Mouse (Mus musculus) testis, postnatal 14 days (tissue): ENCODE measurements around the gene Idh1.
"Not testable (repeated sequence)": the region's sequence is repeated elsewhere in the genome, so short reads cannot be mapped to it uniquely, and the experiment has no call there.

Source experiments
- DNase-seq: peaks from one replicate; pipeline ENCODE4 v3.0.0; 2021; ENCODE audit warnings: low spot score

Idh1 gene

GRCm38 (mm10) chr1:65186287-65187073 lies at the start of gene Idh1, which contains the start of gene Pikfyve:
Gene Idh1 (minus strand): TSS chr1:65186500.
Gene Pikfyve (plus strand): TSS chr1:65186683.
- DNase-seq, result peak; percentile 98

GRCm38 (mm10) chr1:65230566-65230965 lies 44.3 kb upstream of the Idh1 start:
- no peak for DNase-seq

GRCm38 (mm10) chr1:65229768-65230167 lies 43.5 kb upstream of the Idh1 start:
- DNase-seq, result not testable (repeated sequence)

DNA sequence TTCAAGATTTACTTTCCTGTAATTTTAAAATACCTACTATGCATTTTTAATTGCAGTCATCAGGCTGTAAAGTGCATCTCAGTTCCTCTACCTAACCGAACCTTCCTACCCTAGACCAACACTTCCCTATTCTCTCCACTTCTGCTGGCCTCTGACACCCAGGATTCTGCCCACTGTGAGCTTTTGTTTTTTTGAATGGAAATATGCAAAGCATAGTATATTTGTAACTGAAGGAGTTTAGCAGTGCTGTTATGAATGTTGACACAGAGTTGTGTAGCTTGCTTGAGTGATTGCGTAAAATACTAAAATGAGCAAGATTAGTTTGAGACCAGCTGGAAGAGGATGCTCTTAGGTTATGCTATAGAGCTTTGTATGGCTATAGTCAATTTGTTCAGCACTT lies 41.4 kb upstream of the Idh1 start:
- no peak for DNase-seq

DNA sequence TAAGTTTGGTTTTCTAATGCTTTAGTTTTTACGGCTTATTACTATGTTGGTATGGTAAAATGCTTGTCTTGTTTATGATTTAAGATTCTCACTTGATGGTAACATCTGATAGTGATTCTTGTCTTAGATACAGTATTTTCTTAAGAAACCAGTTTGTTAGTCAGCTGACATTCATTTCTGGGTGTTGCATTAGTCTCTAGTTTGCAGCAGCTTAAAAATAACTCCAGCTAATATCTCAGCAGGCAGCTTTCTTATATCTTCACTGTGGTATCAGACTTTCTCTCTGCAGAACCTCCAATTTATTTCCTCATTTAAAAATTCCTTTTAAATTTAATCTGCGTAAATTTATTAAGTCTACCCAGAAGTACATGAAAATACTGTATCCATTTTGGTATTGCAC lies 37.4 kb upstream of the Idh1 start:
- DNase-seq, result no peak

- no peak for DNase-seq
These were observed 31.7 kb upstream of the Idh1 start for GRCm38 (mm10) chr1:65217972-65218371.

DNA sequence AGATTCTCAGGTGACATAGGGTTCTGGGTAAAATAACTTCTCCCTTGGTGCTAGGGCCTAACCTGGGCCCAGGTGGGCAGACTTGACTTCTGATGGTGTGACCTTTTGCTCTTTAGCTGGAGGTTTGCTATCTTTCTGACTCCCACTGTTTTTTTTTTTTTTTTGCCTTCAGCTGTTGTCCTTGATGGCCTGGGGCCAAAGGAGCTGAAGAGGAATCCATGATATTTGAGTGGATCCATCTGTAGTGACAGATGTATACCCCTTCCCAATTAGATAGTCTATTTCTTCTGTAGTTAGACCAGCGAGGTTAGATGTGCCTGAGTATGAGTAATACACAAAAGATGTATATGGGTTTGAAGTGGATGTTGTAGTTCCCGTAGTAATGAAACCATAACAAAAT lies 31.3 kb upstream of the Idh1 start:
- DNase-seq, result no peak

GRCm38 (mm10) chr1:65213214-65213613 lies 26.9 kb upstream of the Idh1 start:
- no peak for DNase-seq

DNA sequence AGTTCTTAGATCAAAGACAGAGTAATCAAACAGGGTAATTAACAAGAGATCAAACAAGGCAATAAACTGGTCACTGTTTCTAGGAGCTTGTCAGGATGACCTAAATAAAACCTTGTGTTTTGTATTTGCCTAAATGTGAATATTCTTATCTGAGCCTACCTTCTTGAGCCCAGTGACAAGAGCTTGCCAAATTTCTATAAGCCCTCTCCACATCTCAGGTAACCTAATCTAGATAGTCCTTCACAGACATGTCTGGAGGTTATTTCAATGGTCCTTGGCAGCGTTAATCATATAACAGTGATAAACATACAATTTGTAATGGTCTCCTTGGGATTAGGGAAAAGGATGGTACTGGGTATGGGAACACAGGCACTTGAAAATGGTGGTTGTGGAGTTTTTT lies 18.0 kb upstream of the Idh1 start:
- no peak for DNase-seq

DNA sequence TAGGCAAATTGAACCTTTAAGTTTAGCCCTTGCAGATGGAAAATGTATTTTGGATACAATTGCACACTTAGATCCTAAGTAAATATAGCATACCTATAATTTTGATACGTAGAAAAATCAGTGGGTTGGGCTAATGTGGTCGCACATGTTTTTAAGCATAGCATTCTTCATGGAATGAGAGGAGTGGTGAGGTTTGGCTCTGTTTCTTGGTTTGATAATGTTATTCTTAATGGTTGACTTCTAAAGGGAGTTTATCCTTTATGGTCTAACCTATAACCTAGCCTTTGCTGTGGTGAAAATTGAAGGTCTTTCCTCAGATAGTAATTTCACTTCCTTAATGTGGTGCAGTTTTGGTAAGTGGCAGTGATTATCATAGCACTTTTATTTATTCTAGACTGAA lies 12.6 kb upstream of the Idh1 start:
- DNase-seq, result no peak

GRCm38 (mm10) chr1:65198425-65198824 lies 12.1 kb upstream of the Idh1 start:
- no peak for DNase-seq

GRCm38 (mm10) chr1:65193226-65193625 lies 6.9 kb upstream of the Idh1 start:
- no peak for DNase-seq

GRCm38 (mm10) chr1:65190172-65190571 lies 3.9 kb upstream of the Idh1 start:
- no peak for DNase-seq

- no peak for DNase-seq
These were observed 752 bp upstream of the Idh1 start for GRCm38 (mm10) chr1:65187074-65187430.

- DNase-seq, result no peak
These were observed 635 bp downstream of the Idh1 start for GRCm38 (mm10) chr1:65185524-65186205.

DNA sequence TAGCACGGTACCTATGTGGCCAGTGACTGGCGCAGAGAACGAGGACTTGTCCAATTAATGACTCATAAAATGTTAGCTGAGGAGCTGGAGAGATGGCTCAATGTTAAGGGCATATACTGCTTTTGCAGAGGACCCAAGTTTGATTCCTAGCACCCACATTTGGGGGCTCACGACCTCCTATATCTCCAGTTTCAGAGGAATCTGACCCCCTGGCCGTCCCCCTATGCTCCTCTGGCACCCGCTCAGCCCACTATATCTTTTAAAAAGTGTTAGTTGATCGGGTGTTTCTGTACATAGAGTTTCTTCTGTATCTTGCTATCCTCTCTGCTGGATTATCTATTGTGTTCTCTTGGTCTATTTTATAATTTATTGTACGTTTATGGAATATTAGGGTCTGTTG lies 1.3 kb downstream of the Idh1 start:
- DNase-seq, result no peak

DNA sequence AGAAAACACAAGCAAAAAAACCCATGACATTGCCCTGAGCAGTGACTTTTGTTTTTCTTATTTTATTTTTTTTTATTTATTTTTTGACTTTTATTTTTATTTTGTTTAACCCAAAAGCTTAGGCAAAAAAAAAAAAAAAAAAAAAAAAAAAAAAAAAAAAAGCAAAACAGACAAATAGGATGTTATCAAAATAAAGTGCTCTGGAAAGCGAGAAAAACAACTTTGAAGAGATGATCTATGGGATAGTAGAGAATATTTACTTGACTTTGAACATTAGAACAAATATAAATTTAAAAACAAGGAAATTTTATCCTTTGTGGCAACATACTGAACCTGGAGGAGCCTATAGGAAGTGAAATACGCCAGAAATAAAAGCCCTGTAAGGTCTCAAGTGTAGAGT lies 2.3 kb downstream of the Idh1 start:
- DNase-seq, result no peak

DNA sequence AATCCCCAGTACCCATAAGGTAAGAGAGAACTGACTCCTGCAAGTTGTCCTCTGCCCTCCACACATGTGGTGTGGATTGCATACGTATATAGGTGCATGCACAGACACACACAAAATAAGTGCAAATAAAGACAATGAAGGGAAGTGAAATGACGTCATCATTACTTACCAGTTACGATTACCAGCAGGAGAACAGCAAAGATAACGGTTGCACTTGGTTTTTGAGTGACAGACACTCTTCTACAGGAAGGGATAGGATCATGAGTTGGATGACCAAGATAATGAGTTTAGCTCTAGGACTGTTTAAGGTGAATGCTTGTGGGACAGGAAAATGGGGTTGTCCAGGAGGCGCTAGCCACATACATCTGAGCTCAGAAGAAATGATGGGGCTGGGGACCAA lies 4.8 kb downstream of the Idh1 start:
- DNase-seq, result no peak

DNA sequence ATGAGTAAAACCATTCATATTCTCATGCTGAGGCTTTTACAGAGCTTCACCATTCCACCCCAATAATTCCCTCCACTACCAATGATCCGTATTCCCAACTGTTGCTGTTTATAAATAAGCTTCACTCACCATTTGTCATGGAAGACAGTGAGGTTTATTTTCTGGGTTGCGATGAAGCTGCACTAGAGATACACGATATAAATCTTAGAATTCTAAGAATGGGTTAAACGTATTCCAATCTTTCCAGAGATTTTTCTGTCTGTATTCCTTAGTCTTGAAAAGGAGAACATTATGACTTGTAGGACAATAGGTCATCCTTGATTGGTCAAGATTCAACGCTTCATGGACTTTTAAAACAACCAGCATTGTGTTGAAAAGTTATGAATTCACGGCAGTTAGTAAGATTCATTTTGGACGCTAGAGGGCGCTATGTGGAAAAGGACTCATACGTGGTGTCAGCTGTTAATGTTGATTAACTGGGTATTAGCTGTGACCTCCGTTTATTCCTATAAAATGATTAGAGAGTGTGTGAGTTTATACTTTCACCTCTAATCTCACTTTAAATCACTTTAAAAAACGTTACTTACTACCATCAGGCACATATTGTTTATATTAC lies 6.6 kb downstream of the Idh1 start:
- DNase-seq, result peak; percentile 45

DNA sequence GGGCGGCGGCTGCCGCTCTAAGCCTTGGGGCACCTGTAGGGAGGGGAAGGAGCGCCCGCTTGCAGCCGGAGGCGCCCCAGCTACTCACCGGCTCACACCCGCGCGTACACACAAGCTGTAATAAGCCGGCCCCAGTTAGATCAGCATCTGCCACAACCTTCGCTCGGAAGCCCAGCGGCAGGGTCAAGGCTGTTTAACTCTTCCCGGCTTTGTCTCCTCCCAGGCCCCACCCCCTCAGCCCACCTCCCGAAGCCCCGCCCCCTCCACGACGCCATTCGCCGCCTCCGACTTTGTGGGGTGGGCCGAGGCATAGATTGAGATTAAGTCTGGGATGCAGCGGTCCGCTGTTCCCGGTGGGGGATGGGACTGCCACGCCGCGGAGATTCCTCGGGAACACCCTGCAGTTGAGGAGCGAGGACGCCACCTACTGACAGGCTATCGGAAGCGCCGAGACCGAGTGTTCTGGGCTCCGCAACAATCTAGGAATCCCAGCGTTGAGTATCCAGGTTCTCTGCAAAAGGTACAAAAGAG lies 7.3 kb downstream of the Idh1 start:
- DNase-seq, result peak; percentile 95

GRCm38 (mm10) chr1:65178126-65178901 lies 8.0 kb downstream of the Idh1 start:
- DNase-seq, result peak; percentile 89

GRCm38 (mm10) chr1:65177452-65177851 lies 8.8 kb downstream of the Idh1 start:
- DNase-seq, result no peak
